Mouse (Mus musculus) C2C12 (cell line): ENCODE measurements around the gene Kcnk13. TPM values are rescaled to one million over a fixed set of nuclear protein-coding genes. Genes with fewer than 3 reads are reported as not detected.
"Not testable (repeated sequence)": the region's sequence is repeated elsewhere in the genome, so short reads cannot be mapped to it uniquely, and the experiment has no call there.

Experiments
- H3K27me3 ChIP-seq: one replicate; pipeline ENCODE4 v1.6.1; 2011; ENCODE audit not compliant: control insufficient read depth, insufficient read depth, insufficient read length
- H3K36me3 ChIP-seq: one replicate; pipeline ENCODE4 v1.6.1; 2011; ENCODE audit not compliant: control insufficient read depth, insufficient read depth
- H3K4me3 ChIP-seq: one replicate; pipeline ENCODE4 v1.5.1; 2011; ENCODE audit warnings: mild to moderate bottlenecking, control low read depth; ENCODE audit not compliant: poor library complexity, insufficient read depth, severe bottlenecking
- H3K79me2 ChIP-seq: one replicate; pipeline ENCODE4 v1.6.1; 2011; ENCODE audit not compliant: control insufficient read depth, insufficient read depth
- H3K79me3 ChIP-seq: one replicate; pipeline ENCODE4 v1.6.1; 2011; ENCODE audit warnings: low read depth, control low read depth
- H3ac ChIP-seq: one replicate; pipeline ENCODE3; 2011; ENCODE audit warnings: low read depth; ENCODE audit not compliant: control insufficient read depth, insufficient read length
- CEBPB ChIP-seq: IDR thresholded peaks from one replicate; pipeline ENCODE4 v1.6.1; 2011; ENCODE audit warnings: low read depth, mild to moderate bottlenecking, control low read depth, moderate library complexity
- CTCF ChIP-seq: IDR thresholded peaks from one replicate; pipeline ENCODE4 v1.5.1; 2011; ENCODE audit not compliant: control insufficient read depth, insufficient read depth, insufficient read length
- FOSL1 ChIP-seq: IDR thresholded peaks from one replicate; pipeline ENCODE4 v1.8.0; 2011; ENCODE audit warnings: mild to moderate bottlenecking, low read length; ENCODE audit not compliant: poor library complexity, insufficient read depth, severe bottlenecking
- MAX ChIP-seq: IDR thresholded peaks from one replicate; pipeline ENCODE4 v1.6.1; 2011; ENCODE audit warnings: mild to moderate bottlenecking, control low read depth
- MYOD1 ChIP-seq: IDR thresholded peaks from one replicate; pipeline ENCODE4 v1.6.1; 2011; ENCODE audit warnings: low read depth; ENCODE audit not compliant: control insufficient read depth, insufficient read length
- MYOG ChIP-seq: IDR thresholded peaks from one replicate; pipeline ENCODE4 v1.6.1; 2011; ENCODE audit not compliant: control insufficient read depth, insufficient read length; ENCODE audit errors: extremely low read depth
- USF1 ChIP-seq: IDR thresholded peaks from one replicate; pipeline ENCODE4 v1.6.1; 2011; ENCODE audit warnings: low read depth, mild to moderate bottlenecking, control low read depth, moderate library complexity
- polyA plus RNA-seq: library from polyadenylated mRNA; unstranded; fragments of >200 nt; fragmentation: generic; extraction: Trizol; gene quantifications from one replicate; pipeline ENCODE4 v1.2.1, GENCODE M21; 2012; ENCODE audit warnings: missing spikeins

Kcnk13 gene
- polyA plus RNA-seq, 1 experiment: not detected

DNA sequence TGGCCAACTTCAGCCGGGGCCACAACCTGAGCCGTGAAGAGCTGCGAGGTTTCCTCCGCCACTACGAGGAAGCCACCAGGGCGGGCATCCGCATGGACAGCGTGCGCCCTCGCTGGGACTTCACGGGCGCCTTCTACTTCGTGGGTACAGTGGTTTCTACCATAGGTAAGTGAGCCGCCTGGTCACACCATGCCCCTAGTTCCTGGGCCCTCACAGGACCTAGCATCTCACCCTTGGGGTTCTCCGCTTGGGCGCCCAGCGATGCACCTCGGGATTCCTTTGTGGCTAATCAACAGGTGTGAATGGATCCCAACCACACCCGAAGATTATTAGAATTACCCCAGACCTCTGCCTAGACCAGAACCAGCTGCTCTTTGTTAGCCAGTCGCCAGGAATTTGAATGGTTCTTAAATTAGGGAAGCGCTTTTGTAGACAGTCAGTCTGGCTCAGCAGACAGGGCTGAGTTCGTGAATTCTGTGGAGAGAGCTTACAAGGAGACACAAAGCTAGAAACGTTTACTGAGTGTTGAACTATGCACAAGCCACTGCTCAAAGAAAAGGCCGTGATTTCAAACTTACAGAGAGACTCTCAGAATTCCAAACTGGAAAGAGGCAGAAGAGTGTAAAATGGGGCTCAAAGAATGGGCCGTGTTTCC is 1.9 kb downstream of the Kcnk13 start:
- no peak overlapping the region for H3ac ChIP-seq
- H3K79me2 ChIP-seq: no peaks in the 10 kb centered on the region

DNA sequence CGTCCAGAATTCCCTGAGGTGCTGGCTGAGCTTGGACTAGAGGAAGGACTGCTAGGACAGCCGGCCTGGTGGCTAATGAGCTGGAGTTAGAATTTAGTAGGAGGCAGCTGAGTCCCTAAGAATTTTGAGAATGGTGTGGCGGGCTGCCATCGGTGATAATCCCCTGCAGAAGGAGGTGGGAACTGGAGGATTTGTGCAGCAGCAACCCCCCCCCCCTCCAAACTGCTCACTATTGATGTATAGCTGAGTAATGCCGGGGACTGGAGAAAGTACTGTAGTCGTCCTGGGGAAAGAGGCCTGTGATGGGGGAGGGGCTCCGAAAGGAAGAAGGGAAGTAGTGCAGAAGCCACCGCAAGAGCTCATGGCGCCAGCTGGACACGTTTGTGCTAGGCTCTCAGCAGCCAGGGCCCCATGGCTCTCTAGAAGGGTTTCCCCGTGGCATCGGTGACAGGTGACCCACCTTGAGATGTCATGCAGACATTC is 2.6 kb downstream of the Kcnk13 start:
- Histone ChIP-seq H3ac (no peak overlapping the region), H3K27me3 (peaks cover 65% of the 10 kb centered on the region), H3K79me2 (no peaks in the 10 kb centered on the region), H3K79me3 (no peaks in the 10 kb centered on the region), H3K36me3 (no peaks in the 10 kb centered on the region), H3K4me3 (no peak overlapping the region)
- TF ChIP-seq USF1 (no peak), MYOG (no peak), MAX (no peak), CTCF (no peak), MYOD1 (no peak), FOSL1 (no peak), CEBPB (no peak)

More for the DNA sequence above, 1.9 kb downstream of the Kcnk13 start:
- H3K4me3 ChIP-seq: no peak overlapping the region
- H3K27me3 ChIP-seq: peaks cover 60% of the 10 kb centered on the region
- no peaks in the 10 kb centered on the region for H3K36me3 ChIP-seq
- TF ChIP-seq CTCF: no peak
- no peak for TF ChIP-seq MYOD1
- TF ChIP-seq USF1: no peak
- no peaks in the 10 kb centered on the region for H3K79me3 ChIP-seq

DNA sequence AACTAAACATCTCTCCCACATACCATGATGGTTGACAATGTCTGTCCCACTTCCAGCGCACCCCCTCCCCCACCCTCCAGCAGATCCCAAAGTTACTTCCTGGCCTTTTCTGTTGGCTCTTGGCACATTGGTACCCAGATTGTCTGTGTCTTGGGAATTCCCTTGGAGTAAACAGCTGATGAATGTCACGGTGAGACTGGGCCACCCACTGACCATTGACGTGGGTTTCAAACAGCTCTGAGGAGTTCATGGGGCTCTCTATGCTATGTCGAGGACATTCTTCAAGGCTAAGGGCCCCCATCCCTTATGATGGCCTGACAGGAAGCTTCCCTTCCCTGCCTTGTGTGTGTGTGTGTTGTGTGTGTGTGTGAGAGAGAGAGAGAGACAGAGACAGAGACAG is 5.6 kb downstream of the Kcnk13 start:
- no peaks in the 10 kb centered on the region for H3K36me3 ChIP-seq
- no peak overlapping the region for H3ac ChIP-seq
- H3K27me3 ChIP-seq: peaks cover 54% of the 10 kb centered on the region
- TF ChIP-seq FOSL1 (no peak), CEBPB (no peak), MAX (no peak), MYOG (no peak), USF1 (no peak), MYOD1 (no peak), CTCF (no peak)
- no peaks in the 10 kb centered on the region for H3K79me2 ChIP-seq
- H3K79me3 ChIP-seq: no peaks in the 10 kb centered on the region
- H3K4me3 ChIP-seq: no peak overlapping the region

DNA sequence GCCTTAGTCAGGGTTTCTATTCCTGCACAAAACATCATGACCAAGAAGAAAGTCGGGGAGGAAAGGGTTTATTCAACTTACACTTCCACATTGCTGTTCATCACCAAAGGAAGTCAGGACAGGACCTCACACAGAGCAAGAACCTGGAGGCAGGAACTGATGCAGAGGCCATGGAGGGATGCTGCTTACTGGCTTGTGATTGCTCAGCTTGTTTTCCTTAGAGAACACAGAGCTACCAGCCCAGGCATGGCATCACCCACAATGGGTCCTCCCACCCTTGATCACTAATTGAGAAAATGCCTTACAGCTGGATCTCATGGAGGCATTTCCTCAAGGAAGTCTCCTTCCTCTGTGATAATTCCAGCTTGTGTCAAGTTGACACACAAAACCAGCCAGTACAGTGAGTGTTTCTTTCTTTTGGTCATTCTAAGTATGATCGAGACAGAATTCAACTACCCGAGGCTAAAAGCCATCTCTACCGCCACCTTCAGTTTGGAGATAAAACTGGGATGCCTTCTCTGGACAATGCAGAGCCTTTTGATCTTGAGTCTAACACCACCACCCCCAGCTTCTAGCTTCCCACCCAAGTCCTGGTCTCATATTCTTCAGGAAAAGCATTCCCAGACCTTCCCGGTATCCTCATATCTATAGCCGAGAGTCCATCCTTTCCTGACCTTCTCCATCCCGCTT is 7.1 kb downstream of the Kcnk13 start:
- not testable (repeated sequence) for H3K36me3 ChIP-seq, H3K79me2 ChIP-seq, H3ac ChIP-seq, H3K4me3 ChIP-seq, H3K79me3 ChIP-seq
- peaks cover 40% of the 10 kb centered on the region for H3K27me3 ChIP-seq

DNA sequence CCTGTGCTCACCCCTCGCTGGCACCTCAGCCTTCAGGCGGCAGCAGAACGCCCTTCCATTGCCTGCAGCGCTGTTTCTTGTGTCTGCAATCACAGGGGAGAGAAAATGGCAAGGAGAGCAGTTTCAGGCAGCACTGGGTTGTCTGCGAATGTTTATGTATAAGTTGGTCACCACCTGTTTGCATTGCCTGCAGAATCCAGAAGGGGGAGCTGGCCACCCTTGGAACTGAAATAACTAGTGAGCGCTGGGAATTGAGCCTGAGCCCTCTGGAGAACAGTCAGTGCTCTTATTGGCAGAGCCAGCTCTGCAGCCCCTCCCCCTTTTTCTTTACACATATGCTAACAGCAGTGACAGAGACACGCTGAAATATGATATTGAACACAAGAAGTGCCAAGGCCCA is 8.5 kb downstream of the Kcnk13 start:
- TF ChIP-seq MYOG (no peak), CEBPB (no peak), CTCF (no peak), MAX (no peak), FOSL1 (no peak), USF1 (no peak), MYOD1 (no peak)
- H3K79me3 ChIP-seq: no peaks in the 10 kb centered on the region
- H3K79me2 ChIP-seq: no peaks in the 10 kb centered on the region
- no peak overlapping the region for H3K4me3 ChIP-seq
- H3K36me3 ChIP-seq: no peaks in the 10 kb centered on the region
- peaks cover 26% of the 10 kb centered on the region for H3K27me3 ChIP-seq
- no peak overlapping the region for H3ac ChIP-seq

DNA sequence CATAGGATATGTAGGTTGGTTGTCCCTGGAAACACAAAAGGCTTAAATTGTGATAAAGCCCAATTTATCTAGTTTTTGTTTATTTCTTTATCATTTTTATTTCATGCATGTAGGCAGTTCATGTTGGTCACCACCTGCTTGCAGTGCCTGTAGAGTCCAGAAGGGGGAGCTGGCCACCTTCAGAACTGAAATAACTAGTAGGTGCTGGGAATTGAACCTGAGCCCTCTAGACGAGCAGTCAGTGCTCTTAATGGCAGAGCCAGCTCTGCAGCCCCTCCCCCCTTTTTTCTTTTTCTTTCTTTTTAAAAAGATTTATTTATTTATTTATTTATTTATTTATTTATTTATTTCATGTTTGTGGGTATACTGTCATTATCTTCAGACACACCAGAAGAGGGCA is 9.4 kb downstream of the Kcnk13 start:
- H3K79me3 ChIP-seq: no peaks in the 10 kb centered on the region
- no peak overlapping the region for H3ac ChIP-seq
- no peaks in the 10 kb centered on the region for H3K79me2 ChIP-seq
- peaks cover 22% of the 10 kb centered on the region for H3K27me3 ChIP-seq
- no peak for TF ChIP-seq MAX
- TF ChIP-seq MYOD1: no peak
- TF ChIP-seq FOSL1: no peak
- TF ChIP-seq MYOG: no peak
- no peak for TF ChIP-seq USF1
- TF ChIP-seq CEBPB: no peak
- TF ChIP-seq CTCF: no peak
- no peak overlapping the region for H3K4me3 ChIP-seq
- H3K36me3 ChIP-seq: no peaks in the 10 kb centered on the region
